Mouse (Mus musculus) brain, embryonic 14.5 days (tissue): Measurements from ENCODE around the gene Creb3l2.

Experiments used
- CTCF ChIP-seq: fragments of 200-500 bp; IDR thresholded peaks from 2 replicates; pipeline ENCODE4 v1.5.1; 2012; ENCODE audit warnings: inconsistent platforms, mild to moderate bottlenecking, moderate library complexity, borderline replicate concordance; ENCODE audit not compliant: insufficient read depth, insufficient read length; ENCODE audit errors: extremely low read depth
- POLR2A ChIP-seq: fragments of 200-500 bp; IDR thresholded peaks from 2 replicates; pipeline ENCODE4 v1.6.1; 2012; ENCODE audit warnings: mild to moderate bottlenecking, inconsistent platforms, borderline replicate concordance; ENCODE audit not compliant: poor library complexity, insufficient read depth, insufficient read length, severe bottlenecking; ENCODE audit errors: extremely low read depth

DNA sequence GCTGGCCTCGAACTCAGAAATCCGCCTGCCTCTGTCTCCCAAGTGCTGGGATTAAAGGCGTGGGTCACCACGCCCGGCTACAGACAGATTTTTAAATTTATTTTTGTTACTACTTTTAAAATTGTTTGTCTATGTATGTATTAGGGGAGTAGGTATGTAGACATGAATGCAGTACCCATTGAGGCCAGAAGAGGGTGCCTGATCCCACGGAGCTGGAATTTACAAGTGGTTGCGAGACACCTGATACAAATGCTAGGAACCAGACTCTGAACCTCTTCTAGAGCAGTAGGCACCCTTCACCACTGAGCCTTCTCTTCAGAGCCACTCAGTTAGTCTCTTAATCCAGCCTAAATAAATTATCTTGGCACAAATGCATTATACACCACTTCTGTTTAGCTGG, 70.6 kb downstream of the Creb3l2 start:
- TF ChIP-seq CTCF (peak; percentile 37; the same call in 1 of the 2 replicates), POLR2A (no peak)
